Mouse (Mus musculus) bone marrow macrophage, adult 2 months (primary cell): Measurements from ENCODE around the gene Shc3.

Experiments
- CTCF ChIP-seq: IDR thresholded peaks from 2 replicates; pipeline ENCODE4 v1.5.1; 2012; ENCODE audit warnings: low read depth, mild to moderate bottlenecking, low read length, moderate library complexity
- POLR2A ChIP-seq: IDR thresholded peaks from 2 replicates; pipeline ENCODE4 v1.6.1; 2012; ENCODE audit warnings: mild to moderate bottlenecking, low read depth, low read length, borderline replicate concordance

DNA sequence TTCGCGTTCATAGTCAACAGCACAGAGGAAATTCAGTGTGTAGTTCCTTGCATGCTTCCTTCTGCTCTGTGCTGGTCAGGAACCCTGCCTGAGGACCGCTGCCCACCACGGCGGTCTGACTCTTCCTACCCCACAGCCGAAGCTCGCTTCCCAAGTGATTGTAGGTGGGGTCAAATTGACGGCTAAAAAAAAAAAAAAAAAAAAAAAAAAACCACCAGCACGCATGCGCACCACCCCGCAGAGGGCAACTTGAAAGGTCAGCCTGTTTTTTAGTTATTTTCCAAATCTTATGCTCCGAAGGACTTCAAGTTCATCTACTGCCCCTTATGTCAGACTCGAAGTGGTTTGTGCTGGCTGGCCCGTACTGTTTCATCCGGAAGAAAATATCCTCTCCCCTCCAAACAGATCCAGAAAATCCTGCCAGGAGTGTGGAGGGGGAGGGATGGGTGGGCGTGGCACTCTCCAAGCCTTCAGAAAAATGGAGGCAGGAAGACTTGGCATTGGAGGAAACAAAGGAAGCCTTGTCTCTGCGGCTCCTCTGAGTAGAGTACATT is 100.4 kb downstream of the Shc3 start:
- TF ChIP-seq CTCF: no peak
- no peak for TF ChIP-seq POLR2A
